Mouse (Mus musculus): ENCODE results near the gene Dlk1. TPM values are rescaled to one million over a fixed set of nuclear protein-coding genes. Genes with fewer than 3 reads are reported as not detected.

Dlk1 gene
- 120 and 148 TPM in 2 replicates for polyA plus RNA-seq (2016; fragmentation: Nextera tagmentation; extraction: Ambion mirVana)

GRCm38 (mm10) chr12:109452592-109452991 is at the start of gene Dlk1:
Gene Dlk1 (plus strand): TSS chr12:109452823.
- no peak for ATAC-seq (ENCODE audit: insufficient number of reproducible peaks, insufficient read depth, low FRiP score, low TSS enrichment, low read depth)
- no peaks in the 10 kb centered on the region for H3K9me3 ChIP-seq
- peak within 1 kb of the TSS; percentile 69 for H3K9ac ChIP-seq (replicated peaks)
- peak within 1 kb of the TSS; percentile 45 for H3K27ac ChIP-seq
- H3K27me3 ChIP-seq = peaks cover 69% of the 10 kb centered on the region
- no peaks in the 10 kb centered on the region for H3K36me3 ChIP-seq
- 4% methylated on average over 13 of the region's 13 CpGs for WGBS
- peak within 1 kb of the TSS; percentile 52 for H3K4me3 ChIP-seq (replicated peaks)
- H3K4me2 ChIP-seq = peak within 1 kb of the TSS; percentile 91
- H3K4me1 ChIP-seq (replicated peaks) = peaks cover 76% of the 10 kb centered on the region

- H3K36me3 ChIP-seq = no peaks in the 10 kb centered on the region
Measured at GRCm38 (mm10) chr12:109402943-109403342, 49.7 kb upstream of the Dlk1 start.

GRCm38 (mm10) chr12:109403752-109404151 is 48.9 kb upstream of the Dlk1 start:
- Histone ChIP-seq H3K4me1 (replicated peaks) (peaks cover 74% of the 10 kb centered on the region), H3K27ac (no peak overlapping the region; the same call in 1 of the 2 replicates), H3K36me3 (no peaks in the 10 kb centered on the region), H3K9ac (replicated peaks) (no peak overlapping the region), H3K4me2 (no peak overlapping the region), H3K27me3 (peaks cover 15% of the 10 kb centered on the region), H3K4me3 (replicated peaks) (no peak overlapping the region), H3K9me3 (no peaks in the 10 kb centered on the region)
- ATAC-seq (ENCODE audit: insufficient number of reproducible peaks, insufficient read depth, low FRiP score, low TSS enrichment, low read depth) = no peak
- 33% methylated on average over 9 of the region's 9 CpGs for WGBS

More at GRCm38 (mm10) chr12:109402943-109403342, 49.7 kb upstream of the Dlk1 start:
- H3K9ac ChIP-seq (replicated peaks) = no peak overlapping the region
- no peak overlapping the region for H3K4me2 ChIP-seq
- H3K4me1 ChIP-seq (replicated peaks) = peaks cover 68% of the 10 kb centered on the region
- 53% methylated on average over 5 of the region's 5 CpGs for WGBS
- peaks cover 21% of the 10 kb centered on the region for H3K27me3 ChIP-seq
- no peaks in the 10 kb centered on the region for H3K9me3 ChIP-seq
- ATAC-seq (ENCODE audit: insufficient number of reproducible peaks, insufficient read depth, low FRiP score, low TSS enrichment, low read depth) = no peak
- no peak overlapping the region for H3K4me3 ChIP-seq (replicated peaks)
- H3K27ac ChIP-seq = peak overlapping the region; percentile 75

GRCm38 (mm10) chr12:109406018-109406417 is 46.6 kb upstream of the Dlk1 start:
- Histone ChIP-seq H3K27ac (0 out of 2 replicates have a peak overlapping the region, but pooled peaks have one; percentile 29), H3K36me3 (no peaks in the 10 kb centered on the region), H3K27me3 (peaks cover 5% of the 10 kb centered on the region; the same call in 1 of the 2 replicates), H3K4me1 (replicated peaks) (peaks cover 75% of the 10 kb centered on the region), H3K4me3 (replicated peaks) (no peak overlapping the region), H3K4me2 (no peak overlapping the region), H3K9me3 (no peaks in the 10 kb centered on the region), H3K9ac (replicated peaks) (no peak overlapping the region)
- 14% methylated on average over 3 of the region's 3 CpGs for WGBS
- no peak for ATAC-seq (ENCODE audit: insufficient number of reproducible peaks, insufficient read depth, low FRiP score, low TSS enrichment, low read depth)

GRCm38 (mm10) chr12:109410723-109411122 is 41.9 kb upstream of the Dlk1 start:
- Histone ChIP-seq H3K4me2 (no peak overlapping the region), H3K27me3 (no peaks in the 10 kb centered on the region), H3K9me3 (no peaks in the 10 kb centered on the region), H3K27ac (peak overlapping the region; percentile 90), H3K4me1 (replicated peaks) (peaks cover 78% of the 10 kb centered on the region), H3K4me3 (replicated peaks) (no peak overlapping the region), H3K36me3 (no peaks in the 10 kb centered on the region), H3K9ac (replicated peaks) (no peak overlapping the region)
- no peak for ATAC-seq (ENCODE audit: insufficient number of reproducible peaks, insufficient read depth, low FRiP score, low TSS enrichment, low read depth)
- WGBS = 15% methylated on average over 11 of the region's 11 CpGs

GRCm38 (mm10) chr12:109411172-109412070 is 41.2 kb upstream of the Dlk1 start:
- Histone ChIP-seq H3K4me2 (no peak overlapping the region), H3K4me3 (replicated peaks) (no peak overlapping the region), H3K27me3 (no peaks in the 10 kb centered on the region), H3K36me3 (no peaks in the 10 kb centered on the region), H3K27ac (peak overlapping the region; percentile 90), H3K9me3 (no peaks in the 10 kb centered on the region), H3K4me1 (replicated peaks) (peaks cover 73% of the 10 kb centered on the region), H3K9ac (replicated peaks) (no peak overlapping the region)
- 37% methylated on average over 9 of the region's 9 CpGs for WGBS
- no peak for ATAC-seq (ENCODE audit: insufficient number of reproducible peaks, insufficient read depth, low FRiP score, low TSS enrichment, low read depth)

- H3K4me1 ChIP-seq (replicated peaks) = peaks cover 74% of the 10 kb centered on the region
- H3K4me3 ChIP-seq (replicated peaks) = no peak overlapping the region
- no peak overlapping the region for H3K4me2 ChIP-seq
- H3K36me3 ChIP-seq = no peaks in the 10 kb centered on the region
- H3K27ac ChIP-seq = peak overlapping the region; percentile 90
- H3K9me3 ChIP-seq = no peaks in the 10 kb centered on the region
- ATAC-seq (ENCODE audit: insufficient number of reproducible peaks, insufficient read depth, low FRiP score, low TSS enrichment, low read depth) = no peak
- no peaks in the 10 kb centered on the region for H3K27me3 ChIP-seq
- no peak overlapping the region for H3K9ac ChIP-seq (replicated peaks)
- 54% methylated on average over 8 of the region's 8 CpGs for WGBS
Measured at GRCm38 (mm10) chr12:109412071-109412440, 40.6 kb upstream of the Dlk1 start.

- no peaks in the 10 kb centered on the region for H3K9me3 ChIP-seq
- WGBS = 6% methylated on average over 5 of the region's 5 CpGs
- H3K4me2 ChIP-seq = peak overlapping the region; percentile 20
- peak; percentile 73 for ATAC-seq (ENCODE audit: insufficient number of reproducible peaks, insufficient read depth, low FRiP score, low TSS enrichment, low read depth)
- peak overlapping the region; percentile 90 for H3K27ac ChIP-seq
- no peak overlapping the region for H3K9ac ChIP-seq (replicated peaks)
- no peaks in the 10 kb centered on the region for H3K36me3 ChIP-seq
- H3K27me3 ChIP-seq = no peaks in the 10 kb centered on the region
- H3K4me3 ChIP-seq (replicated peaks) = no peak overlapping the region
- peaks cover 74% of the 10 kb centered on the region for H3K4me1 ChIP-seq (replicated peaks)
Measured at GRCm38 (mm10) chr12:109412675-109413074, 39.9 kb upstream of the Dlk1 start.

GRCm38 (mm10) chr12:109413321-109413720 is 39.3 kb upstream of the Dlk1 start:
- no peak overlapping the region; the same call in 1 of the 2 replicates for H3K4me2 ChIP-seq
- ATAC-seq (ENCODE audit: insufficient number of reproducible peaks, insufficient read depth, low FRiP score, low TSS enrichment, low read depth) = no peak

GRCm38 (mm10) chr12:109416681-109417080 is 35.9 kb upstream of the Dlk1 start:
- H3K4me3 ChIP-seq (replicated peaks) = no peak overlapping the region
- ATAC-seq (ENCODE audit: insufficient number of reproducible peaks, insufficient read depth, low FRiP score, low TSS enrichment, low read depth) = no peak
- peak overlapping the region; percentile 86 for H3K27ac ChIP-seq
- H3K4me1 ChIP-seq (replicated peaks) = peaks cover 44% of the 10 kb centered on the region
- H3K36me3 ChIP-seq = no peaks in the 10 kb centered on the region
- H3K9me3 ChIP-seq = no peaks in the 10 kb centered on the region
- no peaks in the 10 kb centered on the region for H3K27me3 ChIP-seq
- H3K9ac ChIP-seq (replicated peaks) = no peak overlapping the region
- H3K4me2 ChIP-seq = no peak overlapping the region
- WGBS = 83% methylated on average over 5 of the region's 5 CpGs

More at GRCm38 (mm10) chr12:109413321-109413720, 39.3 kb upstream of the Dlk1 start:
- WGBS = 63% methylated on average over 4 of the region's 4 CpGs
- Histone ChIP-seq H3K9me3 (no peaks in the 10 kb centered on the region), H3K36me3 (no peaks in the 10 kb centered on the region), H3K27me3 (no peaks in the 10 kb centered on the region), H3K4me1 (replicated peaks) (peaks cover 74% of the 10 kb centered on the region), H3K4me3 (replicated peaks) (no peak overlapping the region), H3K9ac (replicated peaks) (no peak overlapping the region), H3K27ac (peak overlapping the region; percentile 90)

GRCm38 (mm10) chr12:109417476-109418201 is 35.0 kb upstream of the Dlk1 start:
- Histone ChIP-seq H3K4me3 (replicated peaks) (no peak overlapping the region), H3K27me3 (no peaks in the 10 kb centered on the region), H3K9ac (replicated peaks) (no peak overlapping the region), H3K27ac (peak overlapping the region; percentile 86), H3K4me1 (replicated peaks) (peaks cover 34% of the 10 kb centered on the region), H3K4me2 (no peak overlapping the region), H3K9me3 (no peaks in the 10 kb centered on the region), H3K36me3 (no peaks in the 10 kb centered on the region)
- 34% methylated on average over 14 of the region's 14 CpGs for WGBS
- peak; percentile 65 for ATAC-seq (ENCODE audit: insufficient number of reproducible peaks, insufficient read depth, low FRiP score, low TSS enrichment, low read depth)

Measured in limb, embryonic 12.5 days (tissue).